Mouse (Mus musculus) bone marrow macrophage, adult 2 months (primary cell): ENCODE measurements at regions not wholly inside any gene's neighbourhood (a gene's known extent, or its start where the extent isn't known, plus 50 kb on each side); places are given as distances from the start of the nearest gene placed in this dataset.

Experiments used
- CTCF ChIP-seq: IDR thresholded peaks from 2 replicates; pipeline ENCODE4 v1.5.1; 2012; ENCODE audit warnings: low read depth, mild to moderate bottlenecking, low read length, moderate library complexity
- POLR2A ChIP-seq: IDR thresholded peaks from 2 replicates; pipeline ENCODE4 v1.6.1; 2012; ENCODE audit warnings: mild to moderate bottlenecking, low read depth, low read length, borderline replicate concordance

DNA sequence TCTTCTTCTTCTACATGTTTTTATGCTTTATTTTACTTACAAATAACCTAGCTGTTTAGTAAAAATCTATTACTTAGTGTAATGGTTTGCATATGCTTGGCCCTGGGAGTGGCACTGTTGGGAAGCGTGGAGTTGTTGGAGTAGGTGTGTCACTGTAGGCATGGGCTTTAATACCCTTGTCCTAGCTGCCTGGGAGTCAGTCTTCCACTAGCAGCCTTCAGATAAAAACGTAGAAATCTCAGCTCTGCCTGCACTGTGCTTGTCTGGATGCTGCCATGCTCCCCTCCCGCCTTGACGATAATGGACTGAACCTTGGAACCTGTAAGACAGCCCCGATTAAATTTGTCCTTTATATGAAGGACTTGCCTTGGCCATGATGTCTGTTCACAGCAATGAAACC is 60.4 kb upstream of the Jade1 start:
- TF ChIP-seq CTCF (no peak), POLR2A (no peak)
